Mouse (Mus musculus): Measurements from ENCODE around the gene Cyb561. TPM values are rescaled to one million over a fixed set of nuclear protein-coding genes. Genes with fewer than 3 reads are reported as not detected.

Cyb561 gene
- polyA plus RNA-seq, 1 experiment: 2.7 TPM

- Histone ChIP-seq H3K36me3 (ENCODE audit: control insufficient read depth, insufficient read depth) (no peaks in the 10 kb centered on the region), H3K79me2 (ENCODE audit: control insufficient read depth, insufficient read depth) (no peaks in the 10 kb centered on the region), H3K4me3 (ENCODE audit: insufficient read depth, poor library complexity, severe bottlenecking) (no peak overlapping the region), H3ac (ENCODE audit: control insufficient read depth, insufficient read length, low read depth) (no peak overlapping the region), H3K27me3 (ENCODE audit: control insufficient read depth, insufficient read depth, insufficient read length) (no peaks in the 10 kb centered on the region), H3K79me3 (ENCODE audit: low read depth) (no peaks in the 10 kb centered on the region)
- no peak for TF ChIP-seq MAX (IDR thresholded peaks at IDR 0.05)
- no peak for TF ChIP-seq MYOD1 (IDR thresholded peaks at IDR 0.05; ENCODE audit: control insufficient read depth, insufficient read length, low read depth)
- no peak for TF ChIP-seq CEBPB (IDR thresholded peaks at IDR 0.05; ENCODE audit: low read depth)
- TF ChIP-seq MYOG (IDR thresholded peaks at IDR 0.05; ENCODE audit: control insufficient read depth, extremely low read depth, insufficient read length): no peak
- no peak for TF ChIP-seq FOSL1 (IDR thresholded peaks at IDR 0.05; ENCODE audit: insufficient read depth, low read length, poor library complexity, severe bottlenecking)
- no peak for TF ChIP-seq USF1 (IDR thresholded peaks at IDR 0.05; ENCODE audit: low read depth)
- TF ChIP-seq CTCF (IDR thresholded peaks at IDR 0.05; ENCODE audit: control insufficient read depth, insufficient read depth, insufficient read length): no peak
These were observed 39.6 kb downstream of the Cyb561 start for GRCm38 (mm10) chr11:105913580-105913979.

GRCm38 (mm10) chr11:105911592-105912375, 41.4 kb downstream of the Cyb561 start:
- Histone ChIP-seq H3K27me3 (ENCODE audit: control insufficient read depth, insufficient read depth, insufficient read length) (no peaks in the 10 kb centered on the region), H3K79me2 (ENCODE audit: control insufficient read depth, insufficient read depth) (no peaks in the 10 kb centered on the region), H3K36me3 (ENCODE audit: control insufficient read depth, insufficient read depth) (no peaks in the 10 kb centered on the region), H3K79me3 (ENCODE audit: low read depth) (no peaks in the 10 kb centered on the region), H3ac (ENCODE audit: control insufficient read depth, insufficient read length, low read depth) (no peak overlapping the region), H3K4me3 (ENCODE audit: insufficient read depth, poor library complexity, severe bottlenecking) (no peak overlapping the region)
- TF ChIP-seq MYOG (IDR thresholded peaks at IDR 0.05; ENCODE audit: control insufficient read depth, extremely low read depth, insufficient read length) (no peak), CTCF (IDR thresholded peaks at IDR 0.05; ENCODE audit: control insufficient read depth, insufficient read depth, insufficient read length) (peak; percentile 19), CEBPB (IDR thresholded peaks at IDR 0.05; ENCODE audit: low read depth) (peak; percentile 8), FOSL1 (IDR thresholded peaks at IDR 0.05; ENCODE audit: insufficient read depth, low read length, poor library complexity, severe bottlenecking) (no peak)

GRCm38 (mm10) chr11:105911149-105911548, 42.0 kb downstream of the Cyb561 start:
- Histone ChIP-seq H3K36me3 (ENCODE audit: control insufficient read depth, insufficient read depth) (no peaks in the 10 kb centered on the region), H3K4me3 (ENCODE audit: insufficient read depth, poor library complexity, severe bottlenecking) (no peak overlapping the region), H3K27me3 (ENCODE audit: control insufficient read depth, insufficient read depth, insufficient read length) (no peaks in the 10 kb centered on the region), H3K79me2 (ENCODE audit: control insufficient read depth, insufficient read depth) (no peaks in the 10 kb centered on the region), H3K79me3 (ENCODE audit: low read depth) (no peaks in the 10 kb centered on the region), H3ac (ENCODE audit: control insufficient read depth, insufficient read length, low read depth) (no peak overlapping the region)
- TF ChIP-seq MAX (IDR thresholded peaks at IDR 0.05) (no peak), USF1 (IDR thresholded peaks at IDR 0.05; ENCODE audit: low read depth) (no peak), MYOG (IDR thresholded peaks at IDR 0.05; ENCODE audit: control insufficient read depth, extremely low read depth, insufficient read length) (no peak), CTCF (IDR thresholded peaks at IDR 0.05; ENCODE audit: control insufficient read depth, insufficient read depth, insufficient read length) (no peak), FOSL1 (IDR thresholded peaks at IDR 0.05; ENCODE audit: insufficient read depth, low read length, poor library complexity, severe bottlenecking) (no peak), MYOD1 (IDR thresholded peaks at IDR 0.05; ENCODE audit: control insufficient read depth, insufficient read length, low read depth) (no peak), CEBPB (IDR thresholded peaks at IDR 0.05; ENCODE audit: low read depth) (no peak)

- TF ChIP-seq CTCF (IDR thresholded peaks at IDR 0.05; ENCODE audit: control insufficient read depth, insufficient read depth, insufficient read length) (no peak), MAX (IDR thresholded peaks at IDR 0.05) (no peak), MYOG (IDR thresholded peaks at IDR 0.05; ENCODE audit: control insufficient read depth, extremely low read depth, insufficient read length) (no peak), FOSL1 (IDR thresholded peaks at IDR 0.05; ENCODE audit: insufficient read depth, low read length, poor library complexity, severe bottlenecking) (no peak), MYOD1 (IDR thresholded peaks at IDR 0.05; ENCODE audit: control insufficient read depth, insufficient read length, low read depth) (no peak), CEBPB (IDR thresholded peaks at IDR 0.05; ENCODE audit: low read depth) (no peak), USF1 (IDR thresholded peaks at IDR 0.05; ENCODE audit: low read depth) (no peak)
- no peaks in the 10 kb centered on the region for H3K79me2 ChIP-seq (ENCODE audit: control insufficient read depth, insufficient read depth)
- H3ac ChIP-seq (ENCODE audit: control insufficient read depth, insufficient read length, low read depth): no peak overlapping the region
- H3K27me3 ChIP-seq (ENCODE audit: control insufficient read depth, insufficient read depth, insufficient read length): no peaks in the 10 kb centered on the region
- H3K79me3 ChIP-seq (ENCODE audit: low read depth): no peaks in the 10 kb centered on the region
- H3K4me3 ChIP-seq (ENCODE audit: insufficient read depth, poor library complexity, severe bottlenecking): no peak overlapping the region
- H3K36me3 ChIP-seq (ENCODE audit: control insufficient read depth, insufficient read depth): no peaks in the 10 kb centered on the region
These were observed 43.5 kb downstream of the Cyb561 start for GRCm38 (mm10) chr11:105909617-105910016.

- no peaks in the 10 kb centered on the region for H3K79me2 ChIP-seq (ENCODE audit: control insufficient read depth, insufficient read depth)
- no peak overlapping the region for H3K4me3 ChIP-seq (ENCODE audit: insufficient read depth, poor library complexity, severe bottlenecking)
- no peaks in the 10 kb centered on the region for H3K79me3 ChIP-seq (ENCODE audit: low read depth)
- H3K27me3 ChIP-seq (ENCODE audit: control insufficient read depth, insufficient read depth, insufficient read length): no peaks in the 10 kb centered on the region
- no peaks in the 10 kb centered on the region for H3K36me3 ChIP-seq (ENCODE audit: control insufficient read depth, insufficient read depth)
- no peak overlapping the region for H3ac ChIP-seq (ENCODE audit: control insufficient read depth, insufficient read length, low read depth)
- TF ChIP-seq FOSL1 (IDR thresholded peaks at IDR 0.05; ENCODE audit: insufficient read depth, low read length, poor library complexity, severe bottlenecking): no peak
- TF ChIP-seq CEBPB (IDR thresholded peaks at IDR 0.05; ENCODE audit: low read depth): no peak
- no peak for TF ChIP-seq MAX (IDR thresholded peaks at IDR 0.05)
- TF ChIP-seq USF1 (IDR thresholded peaks at IDR 0.05; ENCODE audit: low read depth): no peak
These were observed 44.2 kb downstream of the Cyb561 start for GRCm38 (mm10) chr11:105908926-105909325.

GRCm38 (mm10) chr11:105907381-105907780, 45.8 kb downstream of the Cyb561 start:
- no peak overlapping the region for H3ac ChIP-seq (ENCODE audit: control insufficient read depth, insufficient read length, low read depth)
- no peaks in the 10 kb centered on the region for H3K36me3 ChIP-seq (ENCODE audit: control insufficient read depth, insufficient read depth)
- H3K79me3 ChIP-seq (ENCODE audit: low read depth): no peaks in the 10 kb centered on the region
- TF ChIP-seq MYOG (IDR thresholded peaks at IDR 0.05; ENCODE audit: control insufficient read depth, extremely low read depth, insufficient read length) (no peak), MYOD1 (IDR thresholded peaks at IDR 0.05; ENCODE audit: control insufficient read depth, insufficient read length, low read depth) (no peak), CEBPB (IDR thresholded peaks at IDR 0.05; ENCODE audit: low read depth) (no peak), USF1 (IDR thresholded peaks at IDR 0.05; ENCODE audit: low read depth) (no peak), CTCF (IDR thresholded peaks at IDR 0.05; ENCODE audit: control insufficient read depth, insufficient read depth, insufficient read length) (no peak), MAX (IDR thresholded peaks at IDR 0.05) (no peak), FOSL1 (IDR thresholded peaks at IDR 0.05; ENCODE audit: insufficient read depth, low read length, poor library complexity, severe bottlenecking) (no peak)
- no peaks in the 10 kb centered on the region for H3K27me3 ChIP-seq (ENCODE audit: control insufficient read depth, insufficient read depth, insufficient read length)
- no peak overlapping the region for H3K4me3 ChIP-seq (ENCODE audit: insufficient read depth, poor library complexity, severe bottlenecking)
- no peaks in the 10 kb centered on the region for H3K79me2 ChIP-seq (ENCODE audit: control insufficient read depth, insufficient read depth)
